Mouse (Mus musculus) kidney, adult 2 months (tissue): ENCODE measurements at regions not wholly inside any gene's neighbourhood (a gene's known extent, or its start where the extent isn't known, plus 50 kb on each side); places are given as distances from the start of the nearest gene placed in this dataset.

Experiments
- DNase-seq: peaks from one replicate; pipeline ENCODE4 v3.0.0; 2021
- H3K27ac ChIP-seq: fragments of 200-500 bp; 2 replicates; pipeline ENCODE4 v1.5.1; 2012; ENCODE audit warnings: low read depth, low read length, control low read depth, inconsistent platforms; ENCODE audit not compliant: insufficient read depth
- H3K27me3 ChIP-seq: fragments of 200-500 bp; replicated peaks from 2 replicates; pipeline ENCODE4 v1.6.1; 2012; ENCODE audit warnings: mild to moderate bottlenecking, moderate library complexity, low read length, inconsistent platforms; ENCODE audit not compliant: control insufficient read depth, insufficient read depth
- H3K36me3 ChIP-seq: fragments of 200-500 bp; 2 replicates; pipeline ENCODE4 v1.6.1; 2012; ENCODE audit warnings: mild to moderate bottlenecking, moderate library complexity, low read length, inconsistent platforms; ENCODE audit not compliant: control insufficient read depth, insufficient read depth
- H3K4me1 ChIP-seq: fragments of 200-500 bp; 2 replicates; pipeline ENCODE4 v1.6.1; 2011; ENCODE audit warnings: low read length; ENCODE audit not compliant: control insufficient read depth, insufficient read depth
- H3K4me3 ChIP-seq: fragments of 200-500 bp; 2 replicates; pipeline ENCODE4 v1.5.1; 2011; ENCODE audit warnings: mild to moderate bottlenecking, low read depth, low read length, control low read depth; ENCODE audit not compliant: insufficient read depth
- CTCF ChIP-seq: fragments of 200-500 bp; conservative IDR thresholded peaks from 2 replicates; pipeline ENCODE4 v1.5.1; 2011; ENCODE audit warnings: low read depth, mild to moderate bottlenecking, control low read depth, low read length, moderate library complexity, mixed read lengths; ENCODE audit not compliant: insufficient read depth, insufficient read length
- POLR2A ChIP-seq: fragments of 200-500 bp; IDR thresholded peaks from one replicate; pipeline ENCODE4 v1.6.1; 2011; ENCODE audit warnings: low read depth, low read length, control low read depth
- WGBS: fragments of 180-500 bp; shearing (Covaris S2); methylation state at CpG from one replicate; pipeline ENCODE4 v1.1.7; 2018; 5-methylcytosine and 5-hydroxymethylcytosine counted together

GRCm38 (mm10) chr14:62164918-62165317, 127.5 kb upstream of the Rnaseh2b start:
- H3K27me3 ChIP-seq: no peaks in the 10 kb centered on the region
- no peak overlapping the region for H3K4me3 ChIP-seq
- H3K4me1 ChIP-seq: no peaks in the 10 kb centered on the region
- H3K36me3 ChIP-seq: no peaks in the 10 kb centered on the region
- H3K27ac ChIP-seq: no peak overlapping the region
- DNase-seq: no peak
- WGBS: 82% methylated on average over 4 of the region's 4 CpGs
- no peak for TF ChIP-seq POLR2A
- no peak for TF ChIP-seq CTCF

- Histone ChIP-seq H3K4me3 (no peak overlapping the region), H3K36me3 (no peaks in the 10 kb centered on the region), H3K27me3 (no peaks in the 10 kb centered on the region), H3K27ac (no peak overlapping the region), H3K4me1 (peaks cover 3% of the 10 kb centered on the region; the same call in 1 of the 2 replicates)
- TF ChIP-seq POLR2A: no peak
- TF ChIP-seq CTCF: no peak
- DNase-seq: no peak
- WGBS: 78% methylated on average over 1 of the region's 1 CpGs
These were observed 126.4 kb upstream of the Rnaseh2b start for GRCm38 (mm10) chr14:62166006-62166405.

- Histone ChIP-seq H3K4me1 (peaks cover 3% of the 10 kb centered on the region; the same call in 1 of the 2 replicates), H3K36me3 (no peaks in the 10 kb centered on the region), H3K27ac (no peak overlapping the region), H3K27me3 (no peaks in the 10 kb centered on the region), H3K4me3 (no peak overlapping the region)
- 77% methylated on average over 5 of the region's 5 CpGs for WGBS
- TF ChIP-seq POLR2A (no peak), CTCF (no peak)
- DNase-seq: no peak
These were observed 125.8 kb upstream of the Rnaseh2b start for GRCm38 (mm10) chr14:62166596-62166995.

GRCm38 (mm10) chr14:62167090-62167489, 125.3 kb upstream of the Rnaseh2b start:
- Histone ChIP-seq H3K36me3 (no peaks in the 10 kb centered on the region), H3K4me1 (peaks cover 3% of the 10 kb centered on the region; the same call in 1 of the 2 replicates), H3K4me3 (no peak overlapping the region), H3K27me3 (no peaks in the 10 kb centered on the region), H3K27ac (no peak overlapping the region)
- no peak for DNase-seq
- TF ChIP-seq POLR2A: no peak
- TF ChIP-seq CTCF: no peak
- 68% methylated on average over 6 of the region's 6 CpGs for WGBS

- Histone ChIP-seq H3K27me3 (no peaks in the 10 kb centered on the region), H3K27ac (no peak overlapping the region), H3K4me3 (no peak overlapping the region), H3K4me1 (peaks cover 3% of the 10 kb centered on the region; the same call in 1 of the 2 replicates), H3K36me3 (no peaks in the 10 kb centered on the region)
- DNase-seq: no peak
- TF ChIP-seq CTCF (no peak), POLR2A (no peak)
- WGBS: 59% methylated on average over 6 of the region's 6 CpGs
These were observed 123.7 kb upstream of the Rnaseh2b start for GRCm38 (mm10) chr14:62168711-62169110.

GRCm38 (mm10) chr14:62170385-62170784, 122.0 kb upstream of the Rnaseh2b start:
- H3K27me3 ChIP-seq: no peaks in the 10 kb centered on the region
- H3K27ac ChIP-seq: no peak overlapping the region
- H3K4me1 ChIP-seq: peaks cover 3% of the 10 kb centered on the region; the same call in 1 of the 2 replicates
- DNase-seq: peak; percentile 56
- no peak for TF ChIP-seq CTCF
- TF ChIP-seq POLR2A: no peak
- 25% methylated on average over 5 of the region's 5 CpGs for WGBS
- H3K4me3 ChIP-seq: peak overlapping the region; percentile 2; the same call in 1 of the 2 replicates
- H3K36me3 ChIP-seq: no peaks in the 10 kb centered on the region

- no peak for DNase-seq
- no peak overlapping the region for H3K27ac ChIP-seq
- no peaks in the 10 kb centered on the region for H3K27me3 ChIP-seq
- TF ChIP-seq POLR2A: no peak
- TF ChIP-seq CTCF: no peak
- H3K4me3 ChIP-seq: no peak overlapping the region
- peaks cover 3% of the 10 kb centered on the region; the same call in 1 of the 2 replicates for H3K4me1 ChIP-seq
- 77% methylated on average over 15 of the region's 15 CpGs for WGBS
- H3K36me3 ChIP-seq: no peaks in the 10 kb centered on the region
These were observed 120.9 kb upstream of the Rnaseh2b start for GRCm38 (mm10) chr14:62171256-62172047.
